7 mouse cellular contexts compared by ENCODE assay signal in the genomic region with DNA sequence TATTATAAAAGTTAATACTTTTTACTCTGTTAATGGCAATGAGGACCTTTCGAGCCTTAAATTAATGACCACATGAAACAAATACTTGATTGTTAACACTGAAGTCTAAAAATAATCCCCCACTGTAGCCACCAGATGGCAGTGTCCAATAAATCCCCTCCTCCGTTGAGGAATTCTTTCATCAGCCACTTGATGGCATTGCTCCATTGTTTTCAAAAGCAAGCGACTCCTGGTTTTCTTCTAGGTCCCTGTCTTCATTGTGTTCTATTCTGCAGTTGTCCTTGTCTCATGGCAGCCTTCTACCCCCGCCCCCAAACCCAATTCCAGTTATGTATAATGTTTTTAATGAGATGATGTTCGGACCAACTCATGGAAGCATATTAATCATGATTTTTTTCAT.
DNase-seq lines count a peak whose midpoint lies in the region; ATAC-seq lines count a peak whose summit lies in the region.

No protein-coding gene starts in this region.

- no peak overlapping the region for H3K4me3 ChIP-seq in forebrain, embryonic 12.5 days (replicated peaks)

- H3K4me2 ChIP-seq in forebrain, embryonic 12.5 days = no peak overlapping the region

- H3K27me3 ChIP-seq in forebrain, embryonic 12.5 days = no peaks in the 10 kb centered on the region

- no peaks in the 10 kb centered on the region for H3K36me3 ChIP-seq in forebrain, embryonic 12.5 days (replicated peaks)

- H3K4me1 ChIP-seq in forebrain, embryonic 12.5 days = no peaks in the 10 kb centered on the region

- DNase-seq in urinary bladder, postnatal 25 days (ENCODE audit: low spot score) = peak; percentile 28
- no peak for DNase-seq in urinary bladder, postnatal 10 days (ENCODE audit: low spot score)
- peak; percentile 18 for DNase-seq in c-Kit-positive CD71-negative TER-119-negative erythroid progenitor cells, embryonic 14.5 days (ENCODE audit: low read depth)
- DNase-seq in kidney, postnatal 10 days = peak; percentile 66
- DNase-seq in skeletal muscle tissue, adult 2 months (ENCODE audit: low read depth, low spot score) = peak; percentile 17

- ATAC-seq in forebrain, embryonic 12.5 days (ENCODE audit: low FRiP score) = peak; percentile 53; the same call in 1 of the 2 replicates
- ATAC-seq in megakaryocyte progenitor cell, adult 5-6 weeks (replicated peaks; ENCODE audit: poor library complexity) = peak; percentile 79

- no peaks in the 10 kb centered on the region for H3K9me3 ChIP-seq in forebrain, embryonic 12.5 days

- 20% methylated on average over 5 of the region's 5 CpGs for WGBS in forebrain, embryonic 12.5 days

- no peak overlapping the region for H3K9ac ChIP-seq in forebrain, embryonic 12.5 days

- H3K27ac ChIP-seq in forebrain, embryonic 12.5 days = no peak overlapping the region
